Mouse (Mus musculus) right cerebral cortex, adult 2 months (tissue): ENCODE measurements around the gene Trio.
A peak's percentile ranks its signal among the peaks of the same experiment; 100 is the strongest.
"Not testable (repeated sequence)": the region's sequence is repeated elsewhere in the genome, so short reads cannot be mapped to it uniquely, and the experiment has no call there.

Experiments used
- DNase-seq, 2 experiments: peaks; one replicate each; pipeline ENCODE4 v3.0.0; 2021 to 2022; ENCODE audit warnings: low spot score in 2 of 2

Trio gene

GRCm38 (mm10) chr15:27840125-27840524 lies 185.5 kb downstream of the Trio start:
- no peak for DNase-seq

GRCm38 (mm10) chr15:27831646-27832045 lies 194.0 kb downstream of the Trio start:
- DNase-seq: no peak

- not testable (repeated sequence) for DNase-seq
Measured at GRCm38 (mm10) chr15:27827871-27828270, 197.8 kb downstream of the Trio start.

- DNase-seq: no peak
Measured at GRCm38 (mm10) chr15:27826886-27827285, 198.8 kb downstream of the Trio start.

- DNase-seq: no peak
Measured at GRCm38 (mm10) chr15:27826048-27826637, 199.5 kb downstream of the Trio start.

GRCm38 (mm10) chr15:27825390-27825789 lies 200.3 kb downstream of the Trio start:
- no peak for DNase-seq

GRCm38 (mm10) chr15:27823581-27823980 lies 202.1 kb downstream of the Trio start:
- DNase-seq: no peak

GRCm38 (mm10) chr15:27822461-27822860 lies 203.2 kb downstream of the Trio start:
- DNase-seq: no peak

GRCm38 (mm10) chr15:27821651-27822364 lies 203.8 kb downstream of the Trio start:
- DNase-seq: no peak

- DNase-seq: no peak
Measured at GRCm38 (mm10) chr15:27817096-27817495, 208.6 kb downstream of the Trio start.

GRCm38 (mm10) chr15:27814677-27815391 lies 210.8 kb downstream of the Trio start:
- DNase-seq: no peak

GRCm38 (mm10) chr15:27810793-27811488 lies 214.7 kb downstream of the Trio start:
- DNase-seq: no peak

- no peak for DNase-seq
Measured at GRCm38 (mm10) chr15:27810262-27810661, 215.4 kb downstream of the Trio start.

GRCm38 (mm10) chr15:27808596-27809276 lies 216.9 kb downstream of the Trio start:
- no peak for DNase-seq

GRCm38 (mm10) chr15:27806219-27806618 lies 219.4 kb downstream of the Trio start:
- no peak for DNase-seq

- DNase-seq: no peak
Measured at GRCm38 (mm10) chr15:27805654-27806053, 220.0 kb downstream of the Trio start.

GRCm38 (mm10) chr15:27804447-27804846 lies 221.2 kb downstream of the Trio start:
- peak in 1 of 2 experiments; percentile 61 for DNase-seq

- no peak for DNase-seq
Measured at GRCm38 (mm10) chr15:27803568-27804345, 221.9 kb downstream of the Trio start.

GRCm38 (mm10) chr15:27802243-27802642 lies 223.4 kb downstream of the Trio start:
- DNase-seq: peak in 1 of 2 experiments; percentile 64

- DNase-seq: no peak
Measured at GRCm38 (mm10) chr15:27801177-27801576, 224.5 kb downstream of the Trio start.
